Mouse (Mus musculus) liver, postnatal 0 days (tissue): ENCODE results near the gene Ccdc194. TPM values are rescaled to one million over a fixed set of nuclear protein-coding genes. Genes with fewer than 3 reads are reported as not detected.
"Not testable (repeated sequence)": the region's sequence is repeated elsewhere in the genome, so short reads cannot be mapped to it uniquely, and the experiment has no call there.

ENCODE experiments used
- ATAC-seq: fragments of 200-750 bp; cut with Nextera tagmentation; 2 replicates; pipeline ENCODE4 v1.8.0; 2017; ENCODE audit warnings: mild to moderate bottlenecking, moderate library complexity
- DNase-seq: peaks from one replicate; pipeline ENCODE4 v3.0.0-alpha.2; 2016
- H3K27ac ChIP-seq: fragments of 300-500 bp; sonication (generic); 2 replicates; pipeline ENCODE4 v1.5.1; 2014; ENCODE audit warnings: antibody characterized with exemption, moderate library complexity, mild to moderate bottlenecking, low read depth
- H3K27me3 ChIP-seq: fragments of 300-500 bp; sonication (generic); 2 replicates; pipeline ENCODE4 v1.6.1; 2014; ENCODE audit warnings: low read length, control low read depth, mixed read lengths; ENCODE audit not compliant: insufficient read depth
- H3K36me3 ChIP-seq: fragments of 300-500 bp; sonication (generic); replicated peaks from 2 replicates; pipeline ENCODE4 v1.6.1; 2014; ENCODE audit warnings: mild to moderate bottlenecking, control low read depth, low read length, moderate library complexity, mixed read lengths; ENCODE audit not compliant: insufficient read depth
- H3K4me1 ChIP-seq: fragments of 300-500 bp; sonication (generic); 2 replicates; pipeline ENCODE4 v1.6.1; 2014; ENCODE audit warnings: antibody characterized with exemption, mild to moderate bottlenecking, control low read depth; ENCODE audit not compliant: insufficient read depth
- H3K4me2 ChIP-seq: fragments of 300-500 bp; sonication (generic); 2 replicates; pipeline ENCODE4 v1.6.1; 2014; ENCODE audit warnings: low read depth, mild to moderate bottlenecking, low read length, moderate library complexity, mixed read lengths
- H3K4me3 ChIP-seq: fragments of 300-500 bp; sonication (generic); 2 replicates; pipeline ENCODE4 v1.5.1; 2014; ENCODE audit warnings: low read depth, low read length
- H3K9ac ChIP-seq: fragments of 300-500 bp; sonication (generic); replicated peaks from 2 replicates; pipeline ENCODE4 v1.6.1; 2014; ENCODE audit warnings: mild to moderate bottlenecking, moderate library complexity
- H3K9me3 ChIP-seq: fragments of 300-500 bp; sonication (generic); 2 replicates; pipeline ENCODE4 v1.6.1; 2016; ENCODE audit warnings: mild to moderate bottlenecking, control low read depth, low read length, mixed read lengths
- CTCF ChIP-seq: sonication (generic); IDR thresholded peaks from 2 replicates; pipeline ENCODE4 v1.5.1; 2016; ENCODE audit warnings: antibody characterized with exemption, low read depth
- EP300 ChIP-seq: IDR thresholded peaks from 2 replicates; pipeline ENCODE4 v1.6.1; 2016; ENCODE audit warnings: antibody characterized with exemption, low read depth, mild to moderate bottlenecking
- WGBS: fragments of 180-500 bp; shearing (Covaris S2); extraction: QIAGEN DNeasy Blood & Tissue Kit; methylation state at CpG from one replicate; pipeline ENCODE4 v1.1.7; 2014; ENCODE audit not compliant: insufficient replicate concordance; 5-methylcytosine and 5-hydroxymethylcytosine counted together
- polyA plus RNA-seq: library from polyadenylated mRNA; unstranded; fragments of >200 nt; fragmentation: Nextera tagmentation; extraction: Ambion mirVana; gene quantifications from 2 replicates; pipeline ENCODE4 v1.2.1, GENCODE M21; 2015

The Ccdc194 gene
- polyA plus RNA-seq, 1 experiment from 2014 or later: not detected

- WGBS: 43% methylated on average over 3 of the region's 3 CpGs
- H3K4me1 ChIP-seq: peaks cover 30% of the 10 kb centered on the region
- H3K27me3 ChIP-seq: no peaks in the 10 kb centered on the region
- no peak for TF ChIP-seq EP300
- TF ChIP-seq CTCF: peak; percentile 31
- H3K9ac ChIP-seq: no peak overlapping the region
- ATAC-seq (no peak), DNase-seq (no peak)
- no peak overlapping the region for H3K4me3 ChIP-seq
- no peaks in the 10 kb centered on the region for H3K36me3 ChIP-seq
- H3K9me3 ChIP-seq: no peaks in the 10 kb centered on the region
- H3K4me2 ChIP-seq: no peak overlapping the region
- H3K27ac ChIP-seq: no peak overlapping the region
Measured at GRCm38 (mm10) chr8:71534263-71534810, 8.8 kb upstream of the Ccdc194 start.

- not testable (repeated sequence) for H3K9me3 ChIP-seq, H3K4me2 ChIP-seq, ATAC-seq, H3K4me3 ChIP-seq, DNase-seq, H3K36me3 ChIP-seq, H3K9ac ChIP-seq, H3K27ac ChIP-seq, H3K27me3 ChIP-seq
- WGBS: 62% methylated on average over 3 of the region's 12 CpGs
- peak; percentile 58 for TF ChIP-seq CTCF
- peaks cover 12% of the 10 kb centered on the region for H3K4me1 ChIP-seq
Measured at GRCm38 (mm10) chr8:71530735-71531467, 5.4 kb upstream of the Ccdc194 start.

GRCm38 (mm10) chr8:71528362-71529073 is 3.0 kb upstream of the Ccdc194 start:
- Histone ChIP-seq H3K9me3 (no peaks in the 10 kb centered on the region), H3K9ac (no peak overlapping the region), H3K4me3 (no peak overlapping the region), H3K27ac (peak overlapping the region; percentile 84), H3K36me3 (no peaks in the 10 kb centered on the region), H3K4me2 (no peak overlapping the region), H3K4me1 (peaks cover 3% of the 10 kb centered on the region; the same call in 1 of the 2 replicates), H3K27me3 (peaks cover 11% of the 10 kb centered on the region)
- WGBS: 31% methylated on average over 11 of the region's 11 CpGs
- no peak for TF ChIP-seq EP300
- TF ChIP-seq CTCF: no peak
- peak; percentile 38 for DNase-seq
- peak; percentile 63 for ATAC-seq

GRCm38 (mm10) chr8:71527162-71527870 is 1.8 kb upstream of the Ccdc194 start:
- no peaks in the 10 kb centered on the region for H3K9me3 ChIP-seq
- H3K36me3 ChIP-seq: no peaks in the 10 kb centered on the region
- peaks cover 11% of the 10 kb centered on the region for H3K27me3 ChIP-seq
- 40% methylated on average over 3 of the region's 3 CpGs for WGBS
- no peak overlapping the region for H3K4me2 ChIP-seq
- peak overlapping the region; percentile 84 for H3K27ac ChIP-seq
- DNase-seq: no peak
- no peak overlapping the region for H3K9ac ChIP-seq
- peaks cover 3% of the 10 kb centered on the region; the same call in 1 of the 2 replicates for H3K4me1 ChIP-seq
- no peak overlapping the region for H3K4me3 ChIP-seq
- no peak for TF ChIP-seq EP300
- no peak for TF ChIP-seq CTCF
- ATAC-seq: no peak

- peaks cover 11% of the 10 kb centered on the region for H3K27me3 ChIP-seq
- no peak for DNase-seq
- H3K4me3 ChIP-seq: no peak overlapping the region
- ATAC-seq: peak; percentile 16; the same call in 1 of the 2 replicates
- H3K4me1 ChIP-seq: peaks cover 3% of the 10 kb centered on the region; the same call in 1 of the 2 replicates
- no peak overlapping the region for H3K4me2 ChIP-seq
- WGBS: 20% methylated on average over 6 of the region's 6 CpGs
- peak overlapping the region; percentile 84 for H3K27ac ChIP-seq
- TF ChIP-seq EP300: no peak
- no peak for TF ChIP-seq CTCF
- no peaks in the 10 kb centered on the region for H3K9me3 ChIP-seq
- no peaks in the 10 kb centered on the region for H3K36me3 ChIP-seq
- H3K9ac ChIP-seq: no peak overlapping the region
Measured at GRCm38 (mm10) chr8:71526272-71526671, 761 bp upstream of the Ccdc194 start.

- H3K27me3 ChIP-seq: peaks cover 11% of the 10 kb centered on the region
- peak; percentile 95 for DNase-seq
- ATAC-seq: peak; percentile 89
- peak; percentile 96 for TF ChIP-seq CTCF
- no peak for TF ChIP-seq EP300
- no peak overlapping the region for H3K4me3 ChIP-seq
- H3K4me2 ChIP-seq: no peak overlapping the region
- no peaks in the 10 kb centered on the region for H3K4me1 ChIP-seq
- no peak overlapping the region for H3K9ac ChIP-seq
- no peak overlapping the region for H3K27ac ChIP-seq
- WGBS: 2% methylated on average over 17 of the region's 17 CpGs
- H3K36me3 ChIP-seq: no peaks in the 10 kb centered on the region
- no peaks in the 10 kb centered on the region for H3K9me3 ChIP-seq
Measured at GRCm38 (mm10) chr8:71521634-71522033, 3.9 kb downstream of the Ccdc194 start.
